Mouse (Mus musculus): ENCODE results near the gene Ppp4r4.
"Not testable (repeated sequence)": the region's sequence is repeated elsewhere in the genome, so short reads cannot be mapped to it uniquely, and the experiment has no call there.

Gene Ppp4r4

GRCm38 (mm10) chr12:103532020-103532648 is at the start of gene Ppp4r4:
Ppp4r4 (plus strand) TSS chr12:103532283.
- DNase-seq = peak; percentile 91 to 94

GRCm38 (mm10) chr12:103482781-103483180 is 49.3 kb upstream of the Ppp4r4 start:
- no peak for DNase-seq

- DNase-seq = not testable (repeated sequence)
Measured at GRCm38 (mm10) chr12:103484200-103484972, 47.7 kb upstream of the Ppp4r4 start.

- DNase-seq = peak; percentile 30 to 60
Measured at GRCm38 (mm10) chr12:103486726-103487125, 45.4 kb upstream of the Ppp4r4 start.

GRCm38 (mm10) chr12:103487276-103487675 is 44.8 kb upstream of the Ppp4r4 start:
- no peak for DNase-seq

- DNase-seq = no peak
Measured at GRCm38 (mm10) chr12:103487750-103488149, 44.3 kb upstream of the Ppp4r4 start.

- DNase-seq = no peak
Measured at GRCm38 (mm10) chr12:103491091-103491730, 40.9 kb upstream of the Ppp4r4 start.

- DNase-seq = peak; percentile 85 to 90
Measured at GRCm38 (mm10) chr12:103492767-103493166, 39.3 kb upstream of the Ppp4r4 start.

- DNase-seq = peak; percentile 55 to 73
Measured at GRCm38 (mm10) chr12:103494486-103494885, 37.6 kb upstream of the Ppp4r4 start.

- peak in 1 of 2 experiments; percentile 38 for DNase-seq
Measured at GRCm38 (mm10) chr12:103498768-103499167, 33.3 kb upstream of the Ppp4r4 start.

- DNase-seq = no peak
Measured at GRCm38 (mm10) chr12:103499261-103499660, 32.8 kb upstream of the Ppp4r4 start.

GRCm38 (mm10) chr12:103503300-103503699 is 28.8 kb upstream of the Ppp4r4 start:
- no peak for DNase-seq

- DNase-seq = no peak
Measured at GRCm38 (mm10) chr12:103504402-103504801, 27.7 kb upstream of the Ppp4r4 start.

- DNase-seq = no peak
Measured at GRCm38 (mm10) chr12:103508346-103508745, 23.7 kb upstream of the Ppp4r4 start.

GRCm38 (mm10) chr12:103509893-103510292 is 22.2 kb upstream of the Ppp4r4 start:
- DNase-seq = no peak

- DNase-seq = no peak
Measured at GRCm38 (mm10) chr12:103511586-103511985, 20.5 kb upstream of the Ppp4r4 start.

- no peak for DNase-seq
Measured at GRCm38 (mm10) chr12:103513039-103513438, 19.0 kb upstream of the Ppp4r4 start.

GRCm38 (mm10) chr12:103513451-103513871 is 18.6 kb upstream of the Ppp4r4 start:
- DNase-seq = peak; percentile 35 to 37

- DNase-seq = no peak
Measured at GRCm38 (mm10) chr12:103514354-103514753, 17.7 kb upstream of the Ppp4r4 start.

GRCm38 (mm10) chr12:103515638-103516037 is 16.4 kb upstream of the Ppp4r4 start:
- DNase-seq = no peak

GRCm38 (mm10) chr12:103518640-103519039 is 13.4 kb upstream of the Ppp4r4 start:
- no peak for DNase-seq

GRCm38 (mm10) chr12:103530596-103530995 is 1.5 kb upstream of the Ppp4r4 start:
- no peak for DNase-seq

- DNase-seq = peak in 1 of 2 experiments; percentile 56
Measured at GRCm38 (mm10) chr12:103532649-103533395, 739 bp downstream of the Ppp4r4 start.

Data from cerebellum, postnatal 14 days (tissue).